Mouse (Mus musculus) megakaryocyte, adult 5-6 weeks (primary cell): ENCODE results near the gene Rbfox3. TPM values are rescaled to one million over a fixed set of nuclear protein-coding genes. Genes with fewer than 3 reads are reported as not detected.

Experiments
- ATAC-seq: 2 replicates; pipeline ENCODE4 v1.8.0; 2016; ENCODE audit warnings: mild to moderate bottlenecking, inconsistent platforms; ENCODE audit not compliant: poor library complexity, severe bottlenecking
- total RNA-seq, 2 experiments: library from RNA; stranded (forward) in 1 of 2; stranded (reverse) in 1 of 2; fragments of 153-499, 151-499 nt in 1 of 2; fragments of 221-1000, 200-1000 nt in 1 of 2; gene quantifications; 2 replicates each; pipeline versions ENCODE4 v1.2.3 to v1.2.4; 2015 to 2017

Gene Rbfox3
- total RNA-seq (2015) (not detected in 2 replicates), total RNA-seq (2017) (not detected in 2 replicates)

GRCm38 (mm10) chr11:118911307-118912070, at the start of gene Rbfox3:
Gene Rbfox3, minus strand, starts transcription at chr11:118911597.
- ATAC-seq: no peak

GRCm38 (mm10) chr11:118960649-118961048, 49.3 kb upstream of the Rbfox3 start:
- no peak for ATAC-seq

- no peak for ATAC-seq
Measured at GRCm38 (mm10) chr11:118957070-118957471, 45.7 kb upstream of the Rbfox3 start.

GRCm38 (mm10) chr11:118955016-118955415, 43.6 kb upstream of the Rbfox3 start:
- ATAC-seq: no peak

- ATAC-seq: no peak
Measured at GRCm38 (mm10) chr11:118945868-118946267, 34.5 kb upstream of the Rbfox3 start.

- no peak for ATAC-seq
Measured at GRCm38 (mm10) chr11:118941268-118941667, 29.9 kb upstream of the Rbfox3 start.

GRCm38 (mm10) chr11:118940539-118940938, 29.1 kb upstream of the Rbfox3 start:
- no peak for ATAC-seq

GRCm38 (mm10) chr11:118939731-118940130, 28.3 kb upstream of the Rbfox3 start:
- ATAC-seq: no peak

GRCm38 (mm10) chr11:118934925-118935324, 23.5 kb upstream of the Rbfox3 start:
- ATAC-seq: no peak

GRCm38 (mm10) chr11:118927081-118927480, 15.7 kb upstream of the Rbfox3 start:
- no peak for ATAC-seq

GRCm38 (mm10) chr11:118921852-118922251, 10.5 kb upstream of the Rbfox3 start:
- no peak for ATAC-seq

GRCm38 (mm10) chr11:118916423-118917030, 5.1 kb upstream of the Rbfox3 start:
- ATAC-seq: no peak

GRCm38 (mm10) chr11:118915888-118916287, 4.5 kb upstream of the Rbfox3 start:
- no peak for ATAC-seq

GRCm38 (mm10) chr11:118912686-118913085, 1.3 kb upstream of the Rbfox3 start:
- no peak for ATAC-seq

GRCm38 (mm10) chr11:118910756-118911155, 641 bp downstream of the Rbfox3 start:
- ATAC-seq: no peak

- no peak for ATAC-seq
Measured at GRCm38 (mm10) chr11:118909814-118910201, 1.6 kb downstream of the Rbfox3 start.

GRCm38 (mm10) chr11:118908981-118909813, 2.2 kb downstream of the Rbfox3 start:
- no peak for ATAC-seq

- no peak for ATAC-seq
Measured at GRCm38 (mm10) chr11:118908431-118908980, 2.9 kb downstream of the Rbfox3 start.

GRCm38 (mm10) chr11:118907471-118908401, 3.7 kb downstream of the Rbfox3 start:
- ATAC-seq: no peak

GRCm38 (mm10) chr11:118906824-118907470, 4.5 kb downstream of the Rbfox3 start:
- no peak for ATAC-seq
